In genomic region chr6:61387046-61387445, GRCm38 (mm10) we compare ENCODE assay signal across 21 mouse cellular contexts.
DNase-seq lines count a peak whose midpoint lies in the region; ATAC-seq and TF ChIP-seq lines count a peak whose summit lies in the region.
"Had no signal": no experiment of that assay in that cellular context is flagged by ENCODE, and none has a peak within 500 bp of the region (broad histone marks: within the 10 kb centered on the region; RNA-seq: fewer than 3 reads in every experiment).

No protein-coding gene starts in this region.

- no peak for TF ChIP-seq POLR2A in brain, embryonic 14.5 days (IDR thresholded peaks at IDR 0.05; ENCODE audit: borderline replicate concordance, extremely low read depth, insufficient read depth, insufficient read length, poor library complexity, severe bottlenecking)

- no peaks in the 10 kb centered on the region for H3K9me3 ChIP-seq in hindbrain, embryonic 13.5 days
- H3K9me3 ChIP-seq in hindbrain, embryonic 12.5 days (replicated peaks) = no peaks in the 10 kb centered on the region
- H3K9me3 ChIP-seq in midbrain, embryonic 14.5 days (ENCODE audit: control insufficient read depth, low read length) = no peaks in the 10 kb centered on the region
- H3K9me3 ChIP-seq in midbrain, embryonic 11.5 days (ENCODE audit: control insufficient read depth, low read length) = no peaks in the 10 kb centered on the region
- H3K9me3 ChIP-seq: embryonic facial prominence, embryonic 15.5 days; forebrain, embryonic 10.5 days; heart, embryonic 15.5 days had no signal

- no peak overlapping the region for H3K4me3 ChIP-seq in hindbrain, embryonic 13.5 days
- no peak overlapping the region for H3K4me3 ChIP-seq in hindbrain, embryonic 12.5 days
- H3K4me3 ChIP-seq in midbrain, embryonic 14.5 days (replicated peaks; ENCODE audit: low read depth, low read length) = no peak overlapping the region
- H3K4me3 ChIP-seq in midbrain, embryonic 11.5 days (ENCODE audit: low read depth, low read length) = no peak overlapping the region
- H3K4me3 ChIP-seq: embryonic facial prominence, embryonic 15.5 days; erythroblast, embryonic 14.5 days; forebrain, embryonic 10.5 days; heart, adult 2 months; heart, embryonic 15.5 days had no signal

- ATAC-seq in hindbrain, embryonic 13.5 days (ENCODE audit: low FRiP score) = 0 out of 2 replicates have a peak, but pooled peaks have one; percentile 32
- ATAC-seq in hindbrain, embryonic 12.5 days (ENCODE audit: low FRiP score) = no peak
- no peak for ATAC-seq in midbrain, embryonic 14.5 days (ENCODE audit: low FRiP score, low TSS enrichment)
- no peak for ATAC-seq in midbrain, embryonic 11.5 days (ENCODE audit: low FRiP score)
- ATAC-seq: forebrain, embryonic 16.5 days; intestine, postnatal 0 days had no signal

- peak; percentile 12 for DNase-seq in midbrain, embryonic 14.5 days
- DNase-seq in midbrain, embryonic 11.5 days (ENCODE audit: low spot score, missing footprints) = no peak
- DNase-seq in Muller cell, postnatal 12 days (ENCODE audit: inconsistent ontology term) = peak; percentile 7
- peak; percentile 39 for DNase-seq in brain, embryonic 14.5 days (ENCODE audit: low read depth)
- DNase-seq: adrenal gland, adult 8-10 months; adrenal gland, postnatal 36 days; cerebellum, adult 11 months; cerebellum, adult 9-11 months; embryo, embryonic 11 days; gastrocnemius, postnatal 10 days; heart, adult 2 months; heart, postnatal 14 days had no signal

- no peak overlapping the region for H3K4me2 ChIP-seq in hindbrain, embryonic 13.5 days
- H3K4me2 ChIP-seq in hindbrain, embryonic 12.5 days (replicated peaks) = no peak overlapping the region
- no peak overlapping the region for H3K4me2 ChIP-seq in midbrain, embryonic 14.5 days (ENCODE audit: low read length)
- H3K4me2 ChIP-seq in midbrain, embryonic 11.5 days = no peak overlapping the region
- H3K4me2 ChIP-seq: embryonic facial prominence, embryonic 15.5 days; heart, embryonic 11.5 days; heart, embryonic 15.5 days had no signal

- no peak for TF ChIP-seq CTCF in brain, embryonic 14.5 days (IDR thresholded peaks at IDR 0.05; ENCODE audit: borderline replicate concordance, extremely low read depth, insufficient read depth, insufficient read length)

- H3K9ac ChIP-seq in hindbrain, embryonic 13.5 days = no peak overlapping the region
- H3K9ac ChIP-seq in hindbrain, embryonic 12.5 days = no peak overlapping the region
- H3K9ac ChIP-seq in midbrain, embryonic 14.5 days (replicated peaks; ENCODE audit: low read length) = no peak overlapping the region
- H3K9ac ChIP-seq in midbrain, embryonic 11.5 days (ENCODE audit: low read length) = no peak overlapping the region
- H3K9ac ChIP-seq: embryonic facial prominence, embryonic 15.5 days; heart, embryonic 15.5 days had no signal

- no peaks in the 10 kb centered on the region for H3K36me3 ChIP-seq in hindbrain, embryonic 13.5 days
- H3K36me3 ChIP-seq in hindbrain, embryonic 12.5 days = no peaks in the 10 kb centered on the region
- no peaks in the 10 kb centered on the region for H3K36me3 ChIP-seq in midbrain, embryonic 14.5 days (ENCODE audit: control insufficient read depth, insufficient read depth, low read length)
- no peaks in the 10 kb centered on the region for H3K36me3 ChIP-seq in midbrain, embryonic 11.5 days (ENCODE audit: control insufficient read depth, insufficient read depth, low read length)
- H3K36me3 ChIP-seq: embryonic facial prominence, embryonic 15.5 days; forebrain, embryonic 10.5 days; heart, embryonic 15.5 days had no signal

- peaks cover 4% of the 10 kb centered on the region for H3K4me1 ChIP-seq in hindbrain, embryonic 13.5 days (replicated peaks)
- H3K4me1 ChIP-seq in hindbrain, embryonic 12.5 days = no peaks in the 10 kb centered on the region
- H3K4me1 ChIP-seq in midbrain, embryonic 14.5 days (ENCODE audit: control insufficient read depth, insufficient read depth, low read length) = peaks cover 6% of the 10 kb centered on the region; the same call in 1 of the 2 replicates
- no peaks in the 10 kb centered on the region for H3K4me1 ChIP-seq in midbrain, embryonic 11.5 days (ENCODE audit: control insufficient read depth, insufficient read depth, low read length)
- H3K4me1 ChIP-seq: embryonic facial prominence, embryonic 15.5 days; forebrain, embryonic 10.5 days; heart, embryonic 15.5 days had no signal

- 81% methylated on average over 1 of the region's 1 CpGs for WGBS in hindbrain, embryonic 13.5 days
- WGBS in hindbrain, embryonic 12.5 days = 81% methylated on average over 1 of the region's 1 CpGs
- WGBS in midbrain, embryonic 14.5 days = 68% methylated on average over 1 of the region's 1 CpGs
- WGBS in midbrain, embryonic 11.5 days = 87% methylated on average over 1 of the region's 1 CpGs

- H3K27ac ChIP-seq in hindbrain, embryonic 13.5 days = no peak overlapping the region
- no peak overlapping the region for H3K27ac ChIP-seq in hindbrain, embryonic 12.5 days
- no peak overlapping the region for H3K27ac ChIP-seq in midbrain, embryonic 14.5 days (replicated peaks; ENCODE audit: low read depth, low read length)
- no peak overlapping the region for H3K27ac ChIP-seq in midbrain, embryonic 11.5 days (ENCODE audit: low read depth, low read length)
- H3K27ac ChIP-seq: embryonic facial prominence, embryonic 15.5 days; forebrain, embryonic 10.5 days; heart, adult 2 months; heart, embryonic 15.5 days had no signal

- H3K27me3 ChIP-seq in hindbrain, embryonic 13.5 days = no peaks in the 10 kb centered on the region
- no peaks in the 10 kb centered on the region for H3K27me3 ChIP-seq in hindbrain, embryonic 12.5 days
- no peaks in the 10 kb centered on the region for H3K27me3 ChIP-seq in midbrain, embryonic 14.5 days (ENCODE audit: control insufficient read depth, insufficient read depth, low read length)
- H3K27me3 ChIP-seq in midbrain, embryonic 11.5 days (ENCODE audit: control insufficient read depth, insufficient read depth, low read length) = no peaks in the 10 kb centered on the region
- H3K27me3 ChIP-seq: embryonic facial prominence, embryonic 15.5 days; heart, embryonic 15.5 days had no signal
